Mouse (Mus musculus) lung, postnatal 0 days (tissue): ENCODE measurements around the gene Mettl23. TPM values are rescaled to one million over a fixed set of nuclear protein-coding genes. Genes with fewer than 3 reads are reported as not detected.

Source experiments
- ATAC-seq: fragments of 200-750 bp; cut with Nextera tagmentation; 2 replicates; pipeline ENCODE4 v1.8.0; 2017; ENCODE audit warnings: moderate library complexity
- DNase-seq: peaks from one replicate; pipeline ENCODE4 v3.0.0-alpha.2; 2016; ENCODE audit warnings: low spot score
- H3K27ac ChIP-seq: fragments of 300-500 bp; sonication (generic); 2 replicates; pipeline ENCODE4 v1.5.1; 2014; ENCODE audit warnings: antibody characterized with exemption, mild to moderate bottlenecking, low read length, mixed read lengths
- H3K27me3 ChIP-seq: fragments of 300-500 bp; sonication (generic); replicated peaks from 2 replicates; pipeline ENCODE4 v1.6.1; 2014; ENCODE audit warnings: low read length, mixed read lengths; ENCODE audit not compliant: insufficient read depth
- H3K36me3 ChIP-seq: fragments of 300-500 bp; sonication (generic); 2 replicates; pipeline ENCODE4 v1.6.1; 2014; ENCODE audit warnings: low read length, mixed read lengths; ENCODE audit not compliant: insufficient read depth
- H3K4me1 ChIP-seq: fragments of 300-500 bp; sonication (generic); 2 replicates; pipeline ENCODE4 v1.6.1; 2014; ENCODE audit warnings: antibody characterized with exemption, low read depth, low read length, mixed read lengths; ENCODE audit not compliant: insufficient read depth
- H3K4me2 ChIP-seq: fragments of 300-500 bp; sonication (generic); replicated peaks from 2 replicates; pipeline ENCODE4 v1.6.1; 2014; ENCODE audit warnings: low read depth, mild to moderate bottlenecking, low read length, moderate library complexity, mixed read lengths
- H3K4me3 ChIP-seq: fragments of 300-500 bp; sonication (generic); 2 replicates; pipeline ENCODE4 v1.5.1; 2014; ENCODE audit warnings: low read depth, low read length
- H3K9ac ChIP-seq: fragments of 300-500 bp; sonication (generic); replicated peaks from 2 replicates; pipeline ENCODE4 v1.6.1; 2014; ENCODE audit warnings: low read depth, mild to moderate bottlenecking
- H3K9me3 ChIP-seq: fragments of 300-500 bp; sonication (generic); 2 replicates; pipeline ENCODE4 v1.6.1; 2016; ENCODE audit warnings: low read length, mixed read lengths
- CTCF ChIP-seq: IDR thresholded peaks from 2 replicates; pipeline ENCODE4 v1.5.1; 2016; ENCODE audit warnings: antibody characterized with exemption, mild to moderate bottlenecking
- EP300 ChIP-seq: IDR thresholded peaks from 2 replicates; pipeline ENCODE4 v1.6.1; 2016; ENCODE audit warnings: antibody characterized with exemption, mild to moderate bottlenecking, control low read depth
- WGBS: fragments of 180-500 bp; shearing (Covaris S2); extraction: QIAGEN DNeasy Blood & Tissue Kit; methylation state at CpG from one replicate; pipeline ENCODE4 v1.1.7; 2014; 5-methylcytosine and 5-hydroxymethylcytosine counted together
- polyA plus RNA-seq: library from polyadenylated mRNA; unstranded; fragments of >200 nt; fragmentation: Nextera tagmentation; extraction: Ambion mirVana; gene quantifications from 2 replicates; pipeline ENCODE4 v1.2.1, GENCODE M21; 2015

Gene Mettl23
- polyA plus RNA-seq, 1 experiment from 2014 or later: 62.3 TPM

- Histone ChIP-seq H3K4me3 (no peak overlapping the region), H3K27ac (no peak overlapping the region), H3K36me3 (no peaks in the 10 kb centered on the region), H3K4me2 (no peak overlapping the region), H3K4me1 (peaks cover 19% of the 10 kb centered on the region), H3K9ac (no peak overlapping the region), H3K9me3 (no peaks in the 10 kb centered on the region), H3K27me3 (no peaks in the 10 kb centered on the region)
- DNase-seq (peak; percentile 72), ATAC-seq (peak; percentile 20; the same call in 1 of the 2 replicates)
- 65% methylated on average over 5 of the region's 5 CpGs for WGBS
- TF ChIP-seq CTCF: peak; percentile 13; the same call in 1 of the 2 replicates
- TF ChIP-seq EP300: no peak
Observed at GRCm38 (mm10) chr11:116816769-116817168, 26.3 kb upstream of the Mettl23 start.

GRCm38 (mm10) chr11:116817567-116817966 is 25.5 kb upstream of the Mettl23 start:
- H3K9me3 ChIP-seq: no peaks in the 10 kb centered on the region
- no peak overlapping the region for H3K9ac ChIP-seq
- H3K4me2 ChIP-seq: no peak overlapping the region
- 98% methylated on average over 5 of the region's 5 CpGs for WGBS
- no peak overlapping the region for H3K27ac ChIP-seq
- H3K36me3 ChIP-seq: no peaks in the 10 kb centered on the region
- H3K4me1 ChIP-seq: peaks cover 15% of the 10 kb centered on the region
- TF ChIP-seq EP300 (no peak), CTCF (no peak)
- no peaks in the 10 kb centered on the region for H3K27me3 ChIP-seq
- H3K4me3 ChIP-seq: no peak overlapping the region
- ATAC-seq: no peak
- DNase-seq: no peak

GRCm38 (mm10) chr11:116818722-116819121 is 24.4 kb upstream of the Mettl23 start:
- WGBS: 51% methylated on average over 8 of the region's 8 CpGs
- no peak overlapping the region for H3K4me3 ChIP-seq
- H3K36me3 ChIP-seq: no peaks in the 10 kb centered on the region
- peaks cover 5% of the 10 kb centered on the region for H3K4me1 ChIP-seq
- no peak overlapping the region for H3K9ac ChIP-seq
- no peaks in the 10 kb centered on the region for H3K9me3 ChIP-seq
- H3K4me2 ChIP-seq: no peak overlapping the region
- ATAC-seq (no peak), DNase-seq (no peak)
- no peak overlapping the region for H3K27ac ChIP-seq
- no peaks in the 10 kb centered on the region for H3K27me3 ChIP-seq
- TF ChIP-seq EP300: no peak
- TF ChIP-seq CTCF: no peak

- ATAC-seq (no peak), DNase-seq (no peak)
- Histone ChIP-seq H3K27me3 (no peaks in the 10 kb centered on the region), H3K9ac (no peak overlapping the region), H3K27ac (no peak overlapping the region), H3K4me1 (no peaks in the 10 kb centered on the region; the same call in 1 of the 2 replicates), H3K36me3 (no peaks in the 10 kb centered on the region), H3K4me3 (no peak overlapping the region), H3K4me2 (no peak overlapping the region), H3K9me3 (no peaks in the 10 kb centered on the region)
- WGBS: 74% methylated on average over 5 of the region's 5 CpGs
- TF ChIP-seq EP300 (no peak), CTCF (no peak)
Observed at GRCm38 (mm10) chr11:116819932-116820593, 23.0 kb upstream of the Mettl23 start.

GRCm38 (mm10) chr11:116821057-116821940 is 21.8 kb upstream of the Mettl23 start:
- Histone ChIP-seq H3K36me3 (no peaks in the 10 kb centered on the region), H3K4me1 (no peaks in the 10 kb centered on the region; the same call in 1 of the 2 replicates), H3K4me2 (no peak overlapping the region), H3K27me3 (no peaks in the 10 kb centered on the region), H3K9me3 (no peaks in the 10 kb centered on the region), H3K27ac (peak overlapping the region; percentile 75), H3K9ac (no peak overlapping the region), H3K4me3 (no peak overlapping the region)
- TF ChIP-seq EP300 (peak; percentile 65), CTCF (no peak)
- 48% methylated on average over 13 of the region's 13 CpGs for WGBS
- DNase-seq (peak; percentile 84), ATAC-seq (peak; percentile 71)

- DNase-seq: no peak
- no peak overlapping the region for H3K4me3 ChIP-seq
- H3K36me3 ChIP-seq: no peaks in the 10 kb centered on the region
- no peaks in the 10 kb centered on the region for H3K27me3 ChIP-seq
- no peak overlapping the region for H3K9ac ChIP-seq
- H3K27ac ChIP-seq: no peak overlapping the region
- H3K9me3 ChIP-seq: no peaks in the 10 kb centered on the region
- H3K4me1 ChIP-seq: no peaks in the 10 kb centered on the region; the same call in 1 of the 2 replicates
- WGBS: 47% methylated on average over 10 of the region's 10 CpGs
- no peak for ATAC-seq
- TF ChIP-seq CTCF: no peak
- TF ChIP-seq EP300: no peak
- H3K4me2 ChIP-seq: no peak overlapping the region
Observed at GRCm38 (mm10) chr11:116822215-116822614, 20.9 kb upstream of the Mettl23 start.
